Mouse (Mus musculus) MEL (cell line): ENCODE data around the gene Pxmp4. TPM values are rescaled to one million over a fixed set of nuclear protein-coding genes. Genes with fewer than 3 reads are reported as not detected.

Source experiments
- DNase-seq: peaks from one replicate; pipeline ENCODE4 v3.0.0; 2011; ENCODE audit warnings: low read depth, low spot score
- H3K27ac ChIP-seq: 2 replicates; pipeline ENCODE4 v1.5.1; 2012; ENCODE audit warnings: low read depth, mild to moderate bottlenecking, control low read depth, low read length, moderate library complexity; ENCODE audit not compliant: control insufficient read depth
- H3K27me3 ChIP-seq, 2 experiments: fragments of 150-350 bp in 1 of 2; sonication (generic) in 1 of 2; 2 replicates each; pipeline ENCODE4 v1.6.1; 2012; ENCODE audit warnings: low read length in 2 of 2, mild to moderate bottlenecking in 2 of 2, improper control_type of control experiment in 1 of 2, moderate library complexity in 1 of 2; ENCODE audit not compliant: insufficient read depth in 2 of 2, control insufficient read depth in 1 of 2
- H3K36me3 ChIP-seq, 2 experiments: 2 replicates each; pipeline ENCODE4 v1.6.1; 2012 to 2014; ENCODE audit warnings: low read length in 2 of 2, improper control_type of control experiment in 1 of 2, inconsistent platforms in 1 of 2, mild to moderate bottlenecking in 1 of 2; ENCODE audit not compliant: insufficient read depth in 2 of 2, control insufficient read depth in 1 of 2
- H3K4me1 ChIP-seq, 2 experiments: fragments of 150-350 bp in 1 of 2; sonication (generic) in 1 of 2; 2 replicates each; pipeline ENCODE4 v1.6.1; 2012; ENCODE audit warnings: low read length in 2 of 2, improper control_type of control experiment in 1 of 2, mild to moderate bottlenecking in 1 of 2; ENCODE audit not compliant: insufficient read depth in 2 of 2, control insufficient read depth in 1 of 2
- H3K4me3 ChIP-seq, 2 experiments: fragments of 150-350 bp in 1 of 2; sonication (generic) in 1 of 2; 2 replicates each; pipeline ENCODE4 v1.5.1; 2012; ENCODE audit warnings: low read depth in 2 of 2, low read length in 2 of 2, mild to moderate bottlenecking in 2 of 2, moderate library complexity in 2 of 2, control low read depth in 1 of 2, improper control_type of control experiment in 1 of 2; ENCODE audit not compliant: control insufficient read depth in 1 of 2, insufficient read depth in 1 of 2
- H3K79me2 ChIP-seq: 2 replicates; pipeline ENCODE4 v1.6.1; 2012; ENCODE audit warnings: mild to moderate bottlenecking, low read length, moderate library complexity; ENCODE audit not compliant: control insufficient read depth, poor library complexity, insufficient read depth
- H3K9ac ChIP-seq: 2 replicates; pipeline ENCODE4 v1.6.1; 2012; ENCODE audit warnings: low read depth, mild to moderate bottlenecking, control low read depth, low read length, moderate library complexity; ENCODE audit not compliant: control insufficient read depth, poor library complexity, severe bottlenecking
- H3K9me3 ChIP-seq: fragments of 150-350 bp; sonication (generic); replicated peaks from 2 replicates; pipeline ENCODE4 v1.6.1; 2012; ENCODE audit warnings: mild to moderate bottlenecking, low read length, improper control_type of control experiment, moderate library complexity; ENCODE audit not compliant: insufficient read depth
- CHD1 ChIP-seq: IDR thresholded peaks from 2 replicates; pipeline ENCODE4 v1.6.1; 2012; ENCODE audit warnings: low read depth, mild to moderate bottlenecking, inconsistent platforms, low read length, improper control_type of control experiment
- GATA1 ChIP-seq: IDR thresholded peaks from 2 replicates; pipeline ENCODE4 v1.6.1; 2011; ENCODE audit warnings: low read depth, low read length, improper control_type of control experiment
- HCFC1 ChIP-seq: IDR thresholded peaks from 2 replicates; pipeline ENCODE4 v1.6.1; 2012; ENCODE audit warnings: low read depth, mild to moderate bottlenecking, inconsistent platforms, low read length, improper control_type of control experiment, moderate library complexity
- JUND ChIP-seq: IDR thresholded peaks from 2 replicates; pipeline ENCODE4 v1.6.1; 2011; ENCODE audit warnings: low read depth, mild to moderate bottlenecking, improper control_type of control experiment, low read length
- KAT2A ChIP-seq: conservative IDR thresholded peaks from 2 replicates; pipeline ENCODE4 v1.6.1; 2012; ENCODE audit warnings: low read depth, low read length, improper control_type of control experiment, inconsistent platforms
- MEF2A ChIP-seq: IDR thresholded peaks from 2 replicates; pipeline ENCODE4 v1.6.1; 2014; ENCODE audit warnings: low read depth, mild to moderate bottlenecking, inconsistent platforms, low read length, improper control_type of control experiment; ENCODE audit not compliant: poor library complexity, insufficient replicate concordance, severe bottlenecking; ENCODE audit errors: extremely low read depth
- MXI1 ChIP-seq: IDR thresholded peaks from 2 replicates; pipeline ENCODE4 v1.6.1; 2011; ENCODE audit warnings: mild to moderate bottlenecking, low read depth, low read length, improper control_type of control experiment
- NELFE ChIP-seq: IDR thresholded peaks from 2 replicates; pipeline ENCODE4 v1.6.1; 2011; ENCODE audit warnings: low read depth, low read length, improper control_type of control experiment
- POLR2A ChIP-seq, 2 experiments: IDR thresholded peaks; 2 replicates each; pipeline ENCODE4 v1.6.1; 2011 to 2012; ENCODE audit warnings: low read length in 2 of 2, mild to moderate bottlenecking in 2 of 2, control low read depth in 1 of 2, improper control_type of control experiment in 1 of 2, low read depth in 1 of 2, moderate library complexity in 1 of 2; ENCODE audit not compliant: control insufficient read depth in 1 of 2, insufficient read depth in 1 of 2, poor library complexity in 1 of 2
- RCOR1 ChIP-seq: IDR thresholded peaks from 2 replicates; pipeline ENCODE4 v1.6.1; 2012; ENCODE audit warnings: low read depth, mild to moderate bottlenecking, inconsistent platforms, low read length, improper control_type of control experiment
- SIN3A ChIP-seq: IDR thresholded peaks from 2 replicates; pipeline ENCODE4 v1.6.1; 2012; ENCODE audit warnings: low read length, improper control_type of control experiment, inconsistent platforms
- SMC3 ChIP-seq: IDR thresholded peaks from 2 replicates; pipeline ENCODE4 v1.6.1; 2011; ENCODE audit warnings: low read depth, low read length, improper control_type of control experiment
- TAL1 ChIP-seq: IDR thresholded peaks from 2 replicates; pipeline ENCODE4 v1.6.1; 2012; ENCODE audit warnings: mild to moderate bottlenecking, inconsistent platforms, low read length, moderate library complexity, mixed read lengths
- UBTF ChIP-seq: IDR thresholded peaks from 2 replicates; pipeline ENCODE4 v1.6.1; 2012; ENCODE audit warnings: low read depth, mild to moderate bottlenecking, inconsistent platforms, low read length, improper control_type of control experiment, moderate library complexity, borderline replicate concordance; ENCODE audit not compliant: insufficient read depth
- USF2 ChIP-seq, 2 experiments: IDR thresholded peaks; 2 replicates each; pipeline ENCODE4 v1.6.1; 2011 to 2012; ENCODE audit warnings: improper control_type of control experiment in 2 of 2, low read length in 2 of 2, borderline replicate concordance in 1 of 2, inconsistent platforms in 1 of 2, low read depth in 1 of 2, mild to moderate bottlenecking in 1 of 2; ENCODE audit not compliant: insufficient read depth in 1 of 2
- ZC3H11A ChIP-seq: IDR thresholded peaks from 2 replicates; pipeline ENCODE4 v1.6.1; 2012; ENCODE audit warnings: low read depth, mild to moderate bottlenecking, inconsistent platforms, low read length, improper control_type of control experiment
- ZKSCAN1 ChIP-seq: IDR thresholded peaks from 2 replicates; pipeline ENCODE4 v1.6.1; 2012; ENCODE audit warnings: low read depth, mild to moderate bottlenecking, inconsistent platforms, low read length, improper control_type of control experiment, moderate library complexity
- ZMIZ1 ChIP-seq: IDR thresholded peaks from 2 replicates; pipeline ENCODE4 v1.6.1; 2012; ENCODE audit warnings: low read depth, mild to moderate bottlenecking, inconsistent platforms, low read length, improper control_type of control experiment, moderate library complexity
- polyA plus RNA-seq, 2 experiments: library from polyadenylated mRNA; stranded (reverse) in 1 of 2; unstranded in 1 of 2; fragments of >175 nt in 1 of 2; fragments of >200 nt in 1 of 2; gene quantifications; 2 replicates each; pipeline versions ENCODE4 v1.2.1 to v1.2.4; 2012; ENCODE audit warnings: low replicate concordance in 2 of 2, low read depth in 1 of 2; ENCODE audit not compliant: insufficient read length in 2 of 2, insufficient read depth in 1 of 2, missing spikeins in 1 of 2
- total RNA-seq: library from RNA; depleted of rRNA; stranded (reverse); fragments of 300-350 nt; gene quantifications from 2 replicates; pipeline ENCODE4 v1.2.3, GENCODE M21; 2012

Pxmp4 gene
- total and polyA plus RNA-seq, 3 experiments: 5.9 to 12.2 TPM; not detected in 1

DNA sequence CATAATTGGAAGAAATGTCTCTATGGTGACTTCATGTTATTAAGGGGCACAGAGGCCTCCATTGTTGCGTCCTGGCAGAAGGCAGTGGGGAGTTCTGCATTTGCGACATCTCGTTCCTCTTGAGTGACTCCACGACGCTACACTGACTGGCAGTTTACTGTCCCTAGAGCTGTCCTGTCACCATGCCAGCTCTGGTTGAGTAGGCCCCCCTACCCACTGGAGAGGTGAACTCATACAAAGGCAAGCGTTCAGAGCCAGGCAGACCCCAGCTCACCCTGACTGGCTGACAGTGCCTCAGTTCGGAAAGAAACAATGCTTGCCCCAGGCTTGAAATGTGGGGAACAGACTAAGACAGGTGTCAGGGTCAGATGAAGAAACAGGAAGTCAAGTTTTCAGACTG is 29.2 kb downstream of the Pxmp4 start:
- Histone ChIP-seq H3K79me2 (peaks cover 3% of the 10 kb centered on the region; the same call in 1 of the 2 replicates), H3K27me3 (no peaks in the 10 kb centered on the region), H3K4me3 (no peak overlapping the region), H3K9me3 (no peaks in the 10 kb centered on the region), H3K4me1 (peaks cover 0 to 11% of the 10 kb centered on the region in 2 experiments; a peak in 2 of 4 replicates), H3K36me3 (peaks cover 0 to 10% of the 10 kb centered on the region in 2 experiments; a peak in 2 of 4 replicates), H3K27ac (no peak overlapping the region), H3K9ac (no peak overlapping the region)
- DNase-seq: peak; percentile 47
- TF ChIP-seq TAL1 (peak; percentile 42), MXI1 (no peak)

DNA sequence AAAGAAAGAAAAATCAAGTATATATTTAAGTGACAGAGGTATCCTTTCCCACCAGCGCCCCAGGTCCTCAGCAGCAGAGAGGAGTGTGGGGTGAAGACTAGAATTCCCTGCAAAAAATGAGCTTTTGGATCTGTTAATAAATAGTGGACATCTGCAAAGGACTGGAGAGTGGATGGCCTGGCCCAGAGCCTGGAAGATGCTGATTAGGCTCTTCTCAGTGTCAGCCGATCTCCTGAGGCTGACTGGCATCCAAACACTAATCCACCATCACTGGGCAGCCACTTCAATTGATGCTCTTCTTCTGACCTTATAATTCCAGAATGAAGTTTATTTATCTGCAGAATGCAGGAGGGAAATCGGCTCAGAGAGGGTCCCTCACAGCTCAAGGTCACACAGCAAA is 30.5 kb downstream of the Pxmp4 start:
- Histone ChIP-seq H3K27me3 (no peaks in the 10 kb centered on the region), H3K4me3 (no peak overlapping the region), H3K4me1 (peaks cover 0 to 13% of the 10 kb centered on the region in 2 experiments; a peak in 3 of 4 replicates), H3K27ac (no peak overlapping the region), H3K9ac (no peak overlapping the region), H3K9me3 (no peaks in the 10 kb centered on the region), H3K36me3 (peaks cover 0 to 12% of the 10 kb centered on the region in 2 experiments; a peak in 2 of 4 replicates), H3K79me2 (peaks cover 14% of the 10 kb centered on the region)
- TF ChIP-seq TAL1 (no peak), ZKSCAN1 (no peak), GATA1 (no peak), CHD1 (no peak), POLR2A (IDR thresholded peaks at IDR 0.05; ENCODE audit: control insufficient read depth in 1 of 2, insufficient read depth in 1 of 2, low read depth in 1 of 2, low read length in 2 of 2, poor library complexity in 1 of 2) (no peak), UBTF (no peak), ZC3H11A (no peak), SMC3 (no peak), MXI1 (no peak), HCFC1 (no peak), SIN3A (no peak), ZMIZ1 (no peak)
- no peak for DNase-seq

DNA sequence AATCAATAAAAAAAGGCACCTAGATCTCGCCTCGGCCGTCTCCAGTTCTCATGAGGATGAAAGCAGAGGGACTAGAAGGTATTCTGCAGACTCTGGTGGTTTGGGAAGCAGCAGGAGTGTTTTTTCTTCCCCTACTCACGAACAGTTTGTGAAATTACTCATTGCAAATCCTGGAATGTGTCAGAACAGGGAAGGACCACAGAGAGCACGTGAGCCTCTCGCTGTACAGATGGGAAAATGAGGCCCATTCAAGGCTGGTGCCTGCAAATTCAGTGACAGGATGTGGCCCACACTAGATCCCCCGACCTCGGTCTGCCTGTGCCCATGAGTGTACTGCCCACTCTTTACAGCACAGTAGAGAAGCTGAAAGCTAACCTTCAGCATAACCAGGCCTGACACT is 31.5 kb downstream of the Pxmp4 start:
- peaks cover 0 to 20% of the 10 kb centered on the region in 2 experiments; a peak in 3 of 4 replicates for H3K4me1 ChIP-seq
- no peak for DNase-seq
- no peak for TF ChIP-seq KAT2A
- TF ChIP-seq UBTF: no peak
- no peak for TF ChIP-seq USF2 (IDR thresholded peaks at IDR 0.05; ENCODE audit: borderline replicate concordance in 1 of 2, insufficient read depth in 1 of 2, low read depth in 1 of 2, low read length in 2 of 2)
- no peak for TF ChIP-seq NELFE
- TF ChIP-seq RCOR1: no peak
- no peak for TF ChIP-seq TAL1
- TF ChIP-seq MEF2A: no peak
- no peak for TF ChIP-seq JUND
- no peak for TF ChIP-seq SMC3
- TF ChIP-seq, all 39 proteins: peak for 0

More for the DNA sequence above, 31.5 kb downstream of the Pxmp4 start:
- H3K27ac ChIP-seq: no peak overlapping the region
- H3K9me3 ChIP-seq: no peaks in the 10 kb centered on the region
- peaks cover 0 to 20% of the 10 kb centered on the region in 2 experiments; a peak in 2 of 4 replicates for H3K36me3 ChIP-seq
- H3K4me3 ChIP-seq: no peak overlapping the region
- H3K9ac ChIP-seq: no peak overlapping the region
- H3K79me2 ChIP-seq: peaks cover 21% of the 10 kb centered on the region
- H3K27me3 ChIP-seq: no peaks in the 10 kb centered on the region
